Mouse (Mus musculus) lung, adult 2 months (tissue): ENCODE results near the gene Mast4.

Source experiments
- CTCF ChIP-seq: fragments of 200-500 bp; IDR thresholded peaks from 2 replicates; pipeline ENCODE4 v1.5.1; 2011; ENCODE audit warnings: mild to moderate bottlenecking, low read length, control low read depth; ENCODE audit not compliant: insufficient read depth
- POLR2A ChIP-seq: fragments of 200-500 bp; IDR thresholded peaks from 2 replicates; pipeline ENCODE4 v1.6.1; 2011; ENCODE audit warnings: low read depth, mild to moderate bottlenecking, control low read depth, low read length, borderline replicate concordance; ENCODE audit errors: extremely low read depth

DNA sequence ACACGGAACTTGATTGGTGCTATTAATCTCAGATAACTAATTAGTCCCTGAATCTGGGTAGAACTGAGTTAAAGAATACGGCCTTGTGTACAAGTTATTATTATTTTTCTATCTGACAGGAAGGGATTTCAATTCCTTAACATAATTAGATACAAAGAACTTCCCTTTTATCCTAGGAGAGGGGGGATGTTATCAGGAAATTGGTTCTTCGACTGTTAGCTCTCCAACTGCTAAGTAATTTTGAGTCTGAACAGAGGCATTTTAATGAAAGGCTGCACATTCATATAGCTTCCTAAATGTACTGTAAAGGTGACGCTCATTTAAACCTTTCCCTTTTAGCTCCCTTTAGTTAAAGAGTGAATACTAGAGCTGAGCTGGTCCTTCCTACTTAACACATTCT is 516.0 kb downstream of the Mast4 start:
- TF ChIP-seq CTCF = no peak
- no peak for TF ChIP-seq POLR2A
